Mouse (Mus musculus) brain, adult 10 weeks (tissue): ENCODE results near the gene Serpina3c. TPM values are rescaled to one million over a fixed set of nuclear protein-coding genes. Genes with fewer than 3 reads are reported as not detected.

Experiments used
- polyA plus RNA-seq: library from polyadenylated mRNA; stranded (reverse); fragments of 350-450 nt; fragmentation: Illumina TruSeq; extraction: RNeasy Lipid Tissue Mini Kit (QIAGEN cat#74804); gene quantifications from one replicate; pipeline ENCODE4 v1.2.3, GENCODE M21; 2015; ENCODE audit warnings: low read depth, low replicate concordance

The Serpina3c gene
- polyA plus RNA-seq, result 0.19 TPM

GRCm38 (mm10) chr12:104153656-104154055 lies at the start of gene Serpina3c:
TSS of gene Serpina3c (minus strand) at chr12:104153870.

GRCm38 (mm10) chr12:104127696-104128095 lies 26.0 kb downstream of the Serpina3c start, which contains the start of gene Serpina3b:
TSS of gene Serpina3b (plus strand) at chr12:104127996.

GRCm38 (mm10) chr12:104112333-104112732 lies 41.3 kb downstream of the Serpina3c start, which contains the start of gene Serpina3a:
TSS of gene Serpina3a (plus strand) at chr12:104112724.

DNA sequence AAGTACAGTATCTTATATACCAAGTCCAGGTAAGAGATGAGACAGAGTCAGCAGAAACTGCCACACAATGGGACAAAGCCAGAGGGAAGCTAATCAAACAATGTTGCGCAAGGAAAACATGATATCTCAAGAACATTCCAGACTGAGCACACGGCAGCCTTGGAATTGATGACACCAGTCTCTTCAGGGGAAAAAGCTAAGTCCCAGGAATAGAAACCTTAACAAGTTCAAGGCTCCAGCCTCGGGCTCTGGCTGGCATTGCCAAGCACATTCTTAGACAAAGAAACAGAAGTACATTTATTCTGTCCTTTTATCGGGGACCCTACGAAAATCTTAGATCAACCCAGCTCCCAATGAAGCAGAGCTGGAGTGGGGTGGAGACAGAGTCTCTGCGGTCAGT lies 52.9 kb downstream of the Serpina3c start, which contains the start of gene Serpina5:
Gene Serpina5, plus strand, starts transcription at position 346 of the 400 bp plus-strand sequence.

Other genes with a start within 250 kb of the Serpina3c start
- 1.3 TPM for gene Serpina1c, start 249.0 kb downstream of the Serpina3c start, polyA plus RNA-seq
- not detected for gene Serpina1e, start 194.9 kb downstream of the Serpina3c start, polyA plus RNA-seq
- gene Serpina11, start 163.9 kb downstream of the Serpina3c start, polyA plus RNA-seq, result not detected
- gene Serpina9, start 140.1 kb downstream of the Serpina3c start, polyA plus RNA-seq, result 8.3 TPM
- not detected for gene Serpina12, start 109.4 kb downstream of the Serpina3c start, polyA plus RNA-seq
- not detected for gene Serpina5, start 52.8 kb downstream of the Serpina3c start, polyA plus RNA-seq
- not detected for gene Serpina3a, start 41.1 kb downstream of the Serpina3c start, polyA plus RNA-seq
- gene Serpina3b, start 25.9 kb downstream of the Serpina3c start, polyA plus RNA-seq, result not detected
- not detected for gene Serpina3f, start 60.7 kb upstream of the Serpina3c start, polyA plus RNA-seq
- gene Serpina3g, start 82.4 kb upstream of the Serpina3c start, polyA plus RNA-seq, result 2.3 TPM
- gene Serpina3i, start 109.3 kb upstream of the Serpina3c start, polyA plus RNA-seq, result not detected
- not detected for gene Serpina3j, start 160.7 kb upstream of the Serpina3c start, polyA plus RNA-seq
- 1.00 TPM for gene Serpina3k, start 184.6 kb upstream of the Serpina3c start, polyA plus RNA-seq
- gene Serpina3m, start 184.6 kb upstream of the Serpina3c start, polyA plus RNA-seq, result not detected